Mouse (Mus musculus) midbrain, embryonic 12.5 days (tissue): Measurements from ENCODE around the gene Atad3a. TPM values are rescaled to one million over a fixed set of nuclear protein-coding genes. Genes with fewer than 3 reads are reported as not detected.
"Not testable (repeated sequence)": the region's sequence is repeated elsewhere in the genome, so short reads cannot be mapped to it uniquely, and the experiment has no call there.

Experiments
- ATAC-seq: fragments of 200-750 bp; cut with Nextera tagmentation; 2 replicates; pipeline ENCODE4 v1.8.0; 2017; ENCODE audit warnings: low read depth, moderate TSS enrichment, moderate library complexity; ENCODE audit not compliant: low FRiP score
- H3K27ac ChIP-seq: fragments of 300-500 bp; sonication (generic); replicated peaks from 2 replicates; pipeline ENCODE4 v1.5.1; 2016; ENCODE audit warnings: mild to moderate bottlenecking
- H3K27me3 ChIP-seq: fragments of 300-500 bp; sonication (generic); 2 replicates; pipeline ENCODE4 v1.6.1; 2016; ENCODE audit warnings: mild to moderate bottlenecking
- H3K36me3 ChIP-seq: fragments of 300-500 bp; sonication (generic); 2 replicates; pipeline ENCODE4 v1.6.1; 2016
- H3K4me1 ChIP-seq: fragments of 300-500 bp; sonication (generic); 2 replicates; pipeline ENCODE4 v1.6.1; 2016
- H3K4me2 ChIP-seq: fragments of 300-500 bp; sonication (generic); replicated peaks from 2 replicates; pipeline ENCODE4 v1.6.1; 2016; ENCODE audit warnings: mild to moderate bottlenecking, moderate library complexity
- H3K4me3 ChIP-seq: fragments of 300-500 bp; sonication (generic); 2 replicates; pipeline ENCODE4 v1.5.1; 2016; ENCODE audit warnings: mild to moderate bottlenecking
- H3K9ac ChIP-seq: fragments of 300-500 bp; sonication (generic); replicated peaks from 2 replicates; pipeline ENCODE4 v1.6.1; 2016; ENCODE audit warnings: mild to moderate bottlenecking, moderate library complexity
- H3K9me3 ChIP-seq: fragments of 300-500 bp; sonication (generic); 2 replicates; pipeline ENCODE4 v1.6.1; 2016; ENCODE audit warnings: mild to moderate bottlenecking
- WGBS: fragments of 180-500 bp; shearing (Covaris S2); methylation state at CpG from one replicate; pipeline ENCODE4 v1.1.7; 2016; 5-methylcytosine and 5-hydroxymethylcytosine counted together
- polyA plus RNA-seq: library from polyadenylated mRNA; unstranded; fragments of >200 nt; fragmentation: Nextera tagmentation; extraction: Ambion mirVana; gene quantifications from 2 replicates; pipeline ENCODE4 v1.2.1, GENCODE M21; 2016

Gene Atad3a
- 87.1 and 97.3 TPM in 2 replicates for polyA plus RNA-seq

- Histone ChIP-seq H3K4me2 (peak within 1 kb of the TSS; percentile 97), H3K9ac (peak within 1 kb of the TSS; percentile 78), H3K27ac (0 out of 2 replicates have a peak within 1 kb of the TSS, but pooled peaks have one; percentile 46), H3K4me3 (peak within 1 kb of the TSS; percentile 88), H3K36me3 (peaks cover 18% of the 10 kb centered on the region), H3K9me3 (no peaks in the 10 kb centered on the region), H3K27me3 (no peaks in the 10 kb centered on the region), H3K4me1 (peaks cover 19% of the 10 kb centered on the region)
- WGBS = under 1% methylated on average over 68 of the region's 68 CpGs
- ATAC-seq = peak; percentile 95
These were observed at the start of gene Atad3a for GRCm38 (mm10) chr4:155760613-155761355. Atad3a (minus strand) TSS chr4:155761093.

- H3K9ac ChIP-seq = no peak overlapping the region
- WGBS = 94% methylated on average over 3 of the region's 3 CpGs
- H3K4me1 ChIP-seq = peaks cover 21% of the 10 kb centered on the region
- no peak for ATAC-seq
- H3K4me2 ChIP-seq = no peak overlapping the region
- no peak overlapping the region for H3K4me3 ChIP-seq
- H3K27me3 ChIP-seq = no peaks in the 10 kb centered on the region
- peaks cover 49% of the 10 kb centered on the region for H3K36me3 ChIP-seq
- H3K9me3 ChIP-seq = no peaks in the 10 kb centered on the region
- no peak overlapping the region for H3K27ac ChIP-seq
These were observed 46.9 kb upstream of the Atad3a start for GRCm38 (mm10) chr4:155807841-155808240.

- H3K36me3 ChIP-seq = peaks cover 24% of the 10 kb centered on the region
- no peaks in the 10 kb centered on the region for H3K27me3 ChIP-seq
- peak overlapping the region; percentile 83 for H3K9ac ChIP-seq
- no peaks in the 10 kb centered on the region for H3K9me3 ChIP-seq
- peak overlapping the region; percentile 52 for H3K27ac ChIP-seq
- WGBS = under 1% methylated on average over 58 of the region's 58 CpGs
- H3K4me2 ChIP-seq = peak overlapping the region; percentile 67
- peaks cover 17% of the 10 kb centered on the region for H3K4me1 ChIP-seq
- ATAC-seq = peak; percentile 97
- H3K4me3 ChIP-seq = peak overlapping the region; percentile 68
These were observed 42.6 kb upstream of the Atad3a start for GRCm38 (mm10) chr4:155803340-155804041.

DNA sequence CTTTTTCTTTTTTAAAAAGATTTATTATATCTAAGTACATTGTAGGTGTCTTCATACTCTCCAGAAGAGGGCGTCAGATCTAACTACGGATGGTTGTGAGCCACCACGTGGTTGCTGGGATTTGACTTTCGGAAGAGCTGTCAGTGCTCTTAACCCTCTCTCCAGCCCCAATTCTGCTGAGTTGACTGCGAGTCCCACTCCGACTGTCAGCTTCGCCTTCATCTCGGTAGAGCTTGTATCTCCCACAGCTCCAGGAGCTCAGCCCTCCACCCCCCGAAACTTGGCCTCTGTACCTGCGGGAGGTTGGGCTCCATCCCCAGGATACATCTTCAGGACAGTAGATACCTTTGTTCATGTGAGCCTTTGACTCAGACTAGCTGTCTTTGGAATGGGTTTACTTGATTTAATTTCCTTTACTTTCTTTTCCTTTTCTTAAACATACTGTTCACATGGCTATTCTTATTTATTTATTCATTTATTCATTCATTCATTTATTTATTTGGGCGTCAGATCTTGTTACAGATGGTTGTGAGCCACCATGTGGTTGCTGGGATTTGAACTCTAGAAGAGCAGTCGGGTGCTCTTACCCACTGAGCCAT is 41.9 kb upstream of the Atad3a start, which contains the start of gene Mrpl20:
Gene Mrpl20, plus strand, starts transcription at position 138 of the 599 bp plus-strand sequence.
- peak; percentile 38 for ATAC-seq

DNA sequence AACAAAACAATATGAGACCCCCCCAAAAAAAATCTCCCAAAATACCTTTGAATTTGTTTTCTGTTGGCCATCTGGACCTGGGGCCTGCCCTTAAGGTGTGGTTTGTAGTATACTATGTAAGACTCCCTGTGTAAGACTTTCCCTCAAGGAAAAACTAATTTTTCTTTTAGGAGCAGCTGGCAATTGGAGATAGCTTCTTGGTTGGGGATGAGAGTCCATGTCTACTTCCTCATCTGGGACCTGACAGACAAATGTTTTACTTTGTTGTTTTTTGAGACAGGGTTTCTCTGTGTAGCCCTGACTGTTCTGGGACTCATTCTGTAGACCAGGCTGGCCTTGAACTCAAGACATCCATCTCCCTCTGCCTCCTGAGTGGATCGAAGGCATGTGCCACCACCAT is 41.2 kb upstream of the Atad3a start:
- H3K36me3 ChIP-seq = peaks cover 10% of the 10 kb centered on the region; the same call in 1 of the 2 replicates
- H3K27ac ChIP-seq = no peak overlapping the region
- ATAC-seq = no peak
- H3K9ac ChIP-seq = no peak overlapping the region
- H3K4me1 ChIP-seq = peaks cover 17% of the 10 kb centered on the region
- no peaks in the 10 kb centered on the region for H3K9me3 ChIP-seq
- H3K4me2 ChIP-seq = no peak overlapping the region
- no peak overlapping the region for H3K4me3 ChIP-seq
- no peaks in the 10 kb centered on the region for H3K27me3 ChIP-seq
- WGBS = 100% methylated on average over 1 of the region's 1 CpGs

More for the DNA sequence above, 41.9 kb upstream of the Atad3a start, which contains the start of gene Mrpl20:
- H3K9me3 ChIP-seq = no peaks in the 10 kb centered on the region
- peaks cover 17% of the 10 kb centered on the region for H3K36me3 ChIP-seq
- H3K4me3 ChIP-seq = peak within 1 kb of the TSS; percentile 68
- H3K27me3 ChIP-seq = no peaks in the 10 kb centered on the region
- peaks cover 17% of the 10 kb centered on the region for H3K4me1 ChIP-seq
- peak within 1 kb of the TSS; percentile 83 for H3K9ac ChIP-seq
- H3K27ac ChIP-seq = peak within 1 kb of the TSS; percentile 52
- H3K4me2 ChIP-seq = peak within 1 kb of the TSS; percentile 67
- WGBS = 9% methylated on average over 12 of the region's 12 CpGs

DNA sequence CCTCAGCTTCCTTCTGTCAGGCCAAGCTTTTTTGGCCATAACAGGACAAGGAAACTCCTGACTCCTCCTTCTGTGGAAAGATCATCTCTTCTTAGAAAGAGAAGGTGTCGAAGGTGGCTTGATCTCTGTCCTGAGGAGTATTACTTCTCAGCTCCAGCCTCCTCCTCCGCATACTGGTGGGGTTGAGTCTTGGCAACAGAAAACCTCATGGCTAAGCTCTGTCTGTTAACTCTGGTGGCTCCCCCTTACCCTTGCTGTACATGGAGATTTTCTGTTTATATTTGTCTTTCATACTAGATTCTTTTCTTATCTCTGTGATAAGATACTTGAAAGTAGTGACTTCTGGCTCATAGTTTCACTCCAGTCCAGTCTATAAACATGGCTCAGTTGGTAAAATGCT is 32.8 kb upstream of the Atad3a start:
- H3K4me3 ChIP-seq = no peak overlapping the region
- no peaks in the 10 kb centered on the region for H3K4me1 ChIP-seq
- no peak overlapping the region for H3K9ac ChIP-seq
- H3K4me2 ChIP-seq = no peak overlapping the region
- peaks cover 27% of the 10 kb centered on the region for H3K27me3 ChIP-seq
- 69% methylated on average over 2 of the region's 2 CpGs for WGBS
- H3K27ac ChIP-seq = no peak overlapping the region
- no peak for ATAC-seq
- no peaks in the 10 kb centered on the region for H3K36me3 ChIP-seq
- no peaks in the 10 kb centered on the region for H3K9me3 ChIP-seq

- ATAC-seq = no peak
- H3K36me3 ChIP-seq = no peaks in the 10 kb centered on the region
- no peak overlapping the region for H3K9ac ChIP-seq
- no peak overlapping the region for H3K4me2 ChIP-seq
- no peaks in the 10 kb centered on the region for H3K4me1 ChIP-seq
- peaks cover 27% of the 10 kb centered on the region for H3K27me3 ChIP-seq
- H3K4me3 ChIP-seq = no peak overlapping the region
- 77% methylated on average over 24 of the region's 24 CpGs for WGBS
- no peaks in the 10 kb centered on the region for H3K9me3 ChIP-seq
- H3K27ac ChIP-seq = no peak overlapping the region
These were observed 30.5 kb upstream of the Atad3a start for GRCm38 (mm10) chr4:155791240-155791933.

GRCm38 (mm10) chr4:155790650-155791161 is 29.8 kb upstream of the Atad3a start:
- Histone ChIP-seq H3K27me3 (peaks cover 27% of the 10 kb centered on the region), H3K4me1 (no peaks in the 10 kb centered on the region), H3K27ac (no peak overlapping the region), H3K9me3 (no peaks in the 10 kb centered on the region), H3K9ac (no peak overlapping the region), H3K36me3 (no peaks in the 10 kb centered on the region), H3K4me3 (no peak overlapping the region), H3K4me2 (no peak overlapping the region)
- 68% methylated on average over 3 of the region's 3 CpGs for WGBS
- ATAC-seq = no peak

GRCm38 (mm10) chr4:155790021-155790489 is 29.2 kb upstream of the Atad3a start, which contains the start of gene Ankrd65:
Ankrd65 (plus strand) TSS chr4:155790439.
- H3K36me3 ChIP-seq = no peaks in the 10 kb centered on the region
- H3K9me3 ChIP-seq = no peaks in the 10 kb centered on the region
- 0 out of 2 replicates have a peak, but pooled peaks cover under 1% of the 10 kb centered on the region for H3K4me1 ChIP-seq
- H3K27ac ChIP-seq = no peak within 1 kb of the TSS
- no peak within 1 kb of the TSS for H3K4me2 ChIP-seq
- no peak within 1 kb of the TSS for H3K4me3 ChIP-seq
- 75% methylated on average over 3 of the region's 3 CpGs for WGBS
- H3K9ac ChIP-seq = no peak within 1 kb of the TSS
- no peak for ATAC-seq
- peaks cover 27% of the 10 kb centered on the region for H3K27me3 ChIP-seq

DNA sequence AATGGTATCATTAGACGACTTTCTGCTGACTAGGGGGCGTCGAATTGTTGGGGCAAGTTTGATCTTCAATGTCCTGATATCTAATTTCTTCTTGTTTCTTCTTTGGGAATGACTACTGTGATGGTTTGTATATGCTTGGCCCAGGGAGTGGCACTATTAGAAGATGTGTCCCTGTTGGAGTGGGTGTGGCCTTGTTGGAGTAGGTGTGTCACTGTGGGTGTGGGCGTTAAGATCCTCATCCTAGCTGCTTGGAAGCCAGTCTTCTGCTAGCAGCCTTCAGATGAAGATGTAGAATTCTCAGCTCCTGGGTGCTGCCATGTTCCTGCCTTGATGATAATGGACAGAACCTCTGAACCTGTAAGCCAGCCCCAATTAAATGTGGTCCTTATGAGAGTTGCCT is 27.9 kb upstream of the Atad3a start:
- not testable (repeated sequence) for H3K4me3 ChIP-seq, H3K27ac ChIP-seq, H3K4me2 ChIP-seq, H3K9me3 ChIP-seq, ATAC-seq, H3K9ac ChIP-seq, H3K4me1 ChIP-seq, H3K36me3 ChIP-seq
- H3K27me3 ChIP-seq = peaks cover 27% of the 10 kb centered on the region
- WGBS = 81% methylated on average over 4 of the region's 4 CpGs

DNA sequence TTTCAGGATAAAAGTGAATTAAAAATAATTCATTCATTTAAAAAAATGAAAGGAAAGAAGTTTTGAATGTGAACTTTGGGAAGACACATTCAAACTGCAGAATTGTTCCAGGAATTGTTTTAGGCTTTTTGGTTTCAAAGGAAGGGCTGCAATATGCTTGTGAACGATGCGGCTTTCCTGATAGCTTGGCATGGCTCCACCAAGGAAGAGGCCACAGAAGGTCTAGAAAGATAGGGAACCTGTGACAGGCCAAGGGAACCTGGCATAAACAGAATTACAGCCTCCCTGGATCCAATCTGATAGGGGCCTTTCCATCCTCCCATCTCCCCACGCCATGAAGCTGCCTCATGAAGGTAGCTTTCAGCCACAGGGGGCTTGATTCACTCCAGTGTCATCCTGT is 27.4 kb upstream of the Atad3a start:
- Histone ChIP-seq H3K4me2 (no peak overlapping the region), H3K27me3 (peaks cover 27% of the 10 kb centered on the region), H3K4me1 (peaks cover 13% of the 10 kb centered on the region), H3K27ac (no peak overlapping the region), H3K9me3 (no peaks in the 10 kb centered on the region), H3K4me3 (no peak overlapping the region), H3K36me3 (no peaks in the 10 kb centered on the region), H3K9ac (no peak overlapping the region)
- WGBS = 70% methylated on average over 3 of the region's 3 CpGs
- ATAC-seq = no peak
